Mouse (Mus musculus) lung, adult 10 weeks (tissue): Measurements from ENCODE around the gene Tnmd. TPM values are rescaled to one million over a fixed set of nuclear protein-coding genes. Genes with fewer than 3 reads are reported as not detected.

Source experiments
- polyA plus RNA-seq: library from polyadenylated mRNA; stranded (reverse); fragments of 350-450 nt; fragmentation: Illumina TruSeq; extraction: RNeasy Lipid Tissue Mini Kit (QIAGEN cat#74804); gene quantifications from one replicate; pipeline ENCODE4 v1.2.3, GENCODE M21; 2014; ENCODE audit warnings: low read depth, low replicate concordance; ENCODE audit not compliant: insufficient read depth

Gene Tnmd
- polyA plus RNA-seq, result not detected

DNA sequence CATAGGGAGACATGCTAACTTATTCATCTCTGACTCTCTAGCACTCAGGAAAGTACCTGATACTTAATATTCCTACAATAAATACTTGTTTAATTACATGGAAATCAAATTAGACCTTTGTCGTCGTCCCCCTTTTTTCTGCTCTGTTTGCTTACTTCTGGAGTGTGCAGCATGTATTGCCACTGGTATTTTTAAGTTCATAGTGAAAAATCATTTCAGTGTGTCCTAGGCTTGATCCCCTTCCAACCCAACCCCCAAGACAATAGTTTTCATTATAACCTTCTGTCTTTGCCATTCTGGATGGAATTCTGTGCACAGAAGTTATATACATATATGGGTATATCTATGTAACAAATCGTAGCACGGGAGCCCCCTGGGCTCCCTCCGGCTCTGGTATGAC lies at the start of gene Tnmd:
TSS of gene Tnmd (plus strand) at position 301 of the 400 bp plus-strand sequence.

DNA sequence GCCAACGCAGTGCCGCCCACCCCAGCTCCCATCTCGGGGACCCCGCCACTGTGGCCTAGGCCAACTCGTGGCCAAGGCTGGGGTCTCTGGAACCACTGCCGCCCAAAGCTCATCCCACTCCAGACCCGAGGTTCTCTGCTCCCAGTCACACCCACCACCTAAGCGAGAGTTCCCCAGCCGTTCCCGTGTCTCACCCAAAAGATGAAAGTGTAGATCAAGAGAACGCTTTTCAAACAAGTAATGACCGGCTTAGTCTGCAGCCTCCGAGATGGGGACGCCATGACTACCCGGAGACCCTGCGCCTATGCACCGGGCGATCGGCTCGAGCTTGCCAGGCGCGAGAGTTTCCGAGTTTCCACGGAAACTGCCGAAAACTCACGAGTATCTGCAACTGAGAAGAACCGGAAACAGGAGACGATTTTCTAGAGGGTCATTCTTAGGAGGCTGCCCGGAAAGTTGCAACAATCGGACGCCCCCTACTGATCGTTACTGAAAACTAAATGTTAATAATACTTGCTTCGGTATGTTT lies 47.3 kb downstream of the Tnmd start, which contains the start of gene Tspan6:
TSS of gene Tspan6 (minus strand) at position 416 of the 529 bp plus-strand sequence.

DNA sequence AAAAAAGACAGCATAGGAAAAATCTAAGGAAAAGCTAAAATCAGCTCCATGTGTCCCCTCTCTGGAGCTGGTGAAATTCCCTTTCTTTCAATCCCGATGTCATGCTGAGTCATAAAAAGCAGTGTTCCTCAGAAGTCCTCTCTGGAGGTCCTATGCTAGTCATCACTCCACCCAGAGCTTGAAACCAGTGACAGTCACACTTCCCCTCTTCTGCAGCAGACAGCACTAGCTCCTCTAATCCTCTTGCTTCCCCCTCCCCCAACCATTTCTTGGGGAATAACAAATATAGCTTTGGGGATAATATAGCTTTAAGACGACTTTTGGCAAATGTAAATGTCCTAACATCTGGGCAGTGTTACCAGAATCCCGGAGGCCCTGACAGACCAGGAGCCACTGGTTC lies 57.5 kb downstream of the Tnmd start, which contains the start of gene Srpx2:
TSS of gene Srpx2 (plus strand) at position 166 of the 400 bp plus-strand sequence.

Other genes with a start within 250 kb of the Tnmd start
- 1.4 TPM for gene Pcdh19, start 162.0 kb upstream of the Tnmd start, polyA plus RNA-seq
- gene Tspan6, start 47.4 kb downstream of the Tnmd start, polyA plus RNA-seq, result 16.4 TPM
- gene Srpx2, start 57.4 kb downstream of the Tnmd start, polyA plus RNA-seq, result 4.3 TPM
- gene Sytl4, start 130.8 kb downstream of the Tnmd start, polyA plus RNA-seq, result 2.3 TPM
- 9.2 TPM for gene Cstf2, start 208.2 kb downstream of the Tnmd start, polyA plus RNA-seq